Mouse (Mus musculus) stomach, postnatal 0 days (tissue): Measurements from ENCODE around the gene Gm8720. TPM values are rescaled to one million over a fixed set of nuclear protein-coding genes. Genes with fewer than 3 reads are reported as not detected.
"Not testable (repeated sequence)": the region's sequence is repeated elsewhere in the genome, so short reads cannot be mapped to it uniquely, and the experiment has no call there.

ENCODE experiments used
- ATAC-seq: fragments of 200-750 bp; cut with Nextera tagmentation; 2 replicates; pipeline ENCODE4 v1.8.0; 2017; ENCODE audit not compliant: low FRiP score, low TSS enrichment
- DNase-seq: peaks from one replicate; pipeline ENCODE4 v3.0.0-alpha.2; 2016; ENCODE audit warnings: low spot score
- H3K27ac ChIP-seq: fragments of 300-500 bp; sonication (generic); replicated peaks from 2 replicates; pipeline ENCODE4 v1.5.1; 2014; ENCODE audit warnings: mild to moderate bottlenecking, control low read depth
- H3K27me3 ChIP-seq: fragments of 300-500 bp; sonication (generic); 2 replicates; pipeline ENCODE4 v1.6.1; 2014; ENCODE audit warnings: low read length; ENCODE audit not compliant: control insufficient read depth, insufficient read depth
- H3K36me3 ChIP-seq: fragments of 300-500 bp; sonication (generic); 2 replicates; pipeline ENCODE4 v1.6.1; 2014; ENCODE audit warnings: low read length, mixed read lengths; ENCODE audit not compliant: control insufficient read depth, insufficient read depth
- H3K4me1 ChIP-seq: fragments of 300-500 bp; sonication (generic); replicated peaks from 2 replicates; pipeline ENCODE4 v1.6.1; 2014; ENCODE audit warnings: antibody characterized with exemption; ENCODE audit not compliant: control insufficient read depth, insufficient read depth
- H3K4me2 ChIP-seq: fragments of 300-500 bp; sonication (generic); replicated peaks from 2 replicates; pipeline ENCODE4 v1.6.1; 2014; ENCODE audit warnings: low read depth, mild to moderate bottlenecking, control low read depth, moderate library complexity
- H3K4me3 ChIP-seq: fragments of 300-500 bp; sonication (generic); 2 replicates; pipeline ENCODE4 v1.5.1; 2014; ENCODE audit warnings: low read depth, low read length, control low read depth
- H3K9ac ChIP-seq: fragments of 300-500 bp; sonication (generic); 2 replicates; pipeline ENCODE4 v1.6.1; 2014; ENCODE audit warnings: mild to moderate bottlenecking, low read length, control low read depth, mixed read lengths
- H3K9me3 ChIP-seq: fragments of 300-500 bp; sonication (generic); 2 replicates; pipeline ENCODE4 v1.6.1; 2016; ENCODE audit warnings: low read length; ENCODE audit not compliant: control insufficient read depth
- WGBS: fragments of 180-500 bp; shearing (Covaris S2); extraction: QIAGEN DNeasy Blood & Tissue Kit; methylation state at CpG from one replicate; pipeline ENCODE4 v1.1.7; 2014; 5-methylcytosine and 5-hydroxymethylcytosine counted together
- polyA plus RNA-seq: library from polyadenylated mRNA; unstranded; fragments of >200 nt; fragmentation: Nextera tagmentation; extraction: Ambion mirVana; gene quantifications from 2 replicates; pipeline ENCODE4 v1.2.1, GENCODE M21; 2015

Gene Gm8720
- polyA plus RNA-seq, result not detected in 2 replicates

DNA sequence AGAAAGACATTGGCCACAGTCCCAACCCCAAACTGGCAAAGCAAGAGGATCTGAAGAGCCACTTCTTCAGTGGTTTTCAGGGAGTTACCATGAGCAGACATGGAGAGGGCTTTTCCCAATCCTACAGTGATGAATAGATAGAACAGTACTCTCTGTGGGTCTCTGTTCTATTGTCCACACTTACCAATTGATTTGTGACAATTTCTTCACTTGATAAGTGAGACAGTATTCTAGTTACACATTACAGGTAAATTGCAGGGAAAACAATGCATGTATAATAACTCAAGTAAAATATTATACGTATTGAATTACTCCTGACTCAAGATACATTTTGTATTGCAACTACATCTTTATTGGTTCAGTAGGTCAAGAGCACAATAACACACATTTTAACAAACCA, at the start of gene Gm8720:
TSS of gene Gm8720 (minus strand) at position 101 of the 400 bp plus-strand sequence.
- DNase-seq, H3K4me2 ChIP-seq, H3K36me3 ChIP-seq, H3K27ac ChIP-seq, ATAC-seq, H3K4me3 ChIP-seq, H3K4me1 ChIP-seq, H3K27me3 ChIP-seq, H3K9ac ChIP-seq, H3K9me3 ChIP-seq: not testable (repeated sequence)
- no CpG with 5 or more reads among the region's 1 CpGs for WGBS

- not testable (repeated sequence) for ATAC-seq, H3K36me3 ChIP-seq, H3K9me3 ChIP-seq, H3K4me1 ChIP-seq, DNase-seq, H3K4me3 ChIP-seq, H3K9ac ChIP-seq, H3K4me2 ChIP-seq, H3K27ac ChIP-seq, H3K27me3 ChIP-seq
- no CpG with 5 or more reads among the region's 1 CpGs for WGBS
These were observed 12.0 kb downstream of the Gm8720 start, which contains the start of gene Vmn1r163 for GRCm38 (mm10) chr7:23055240-23055639. Vmn1r163 (plus strand) TSS chr7:23055540.

DNA sequence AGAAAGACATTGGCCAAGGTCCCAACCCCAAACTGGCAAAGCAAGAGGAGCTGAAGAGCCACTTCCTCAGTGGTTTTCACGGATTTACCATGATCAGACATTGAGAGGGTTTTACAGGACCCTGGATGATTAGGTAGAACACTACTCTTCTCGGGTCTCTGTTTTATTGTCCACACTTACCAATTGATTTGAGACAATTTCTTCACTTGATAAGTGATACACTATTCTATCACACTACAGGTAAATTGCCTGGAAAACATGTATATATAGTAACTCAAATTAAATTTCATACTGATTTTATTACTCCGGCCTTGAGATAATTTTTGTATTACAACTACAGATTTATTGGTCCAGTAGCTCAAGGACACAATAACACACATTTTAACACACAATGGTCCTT, 47.4 kb downstream of the Gm8720 start, which contains the start of gene Gm4216:
TSS of gene Gm4216 (minus strand) at position 101 of the 400 bp plus-strand sequence.
- H3K36me3 ChIP-seq, DNase-seq, ATAC-seq, H3K4me3 ChIP-seq, H3K4me1 ChIP-seq, H3K4me2 ChIP-seq, H3K9me3 ChIP-seq, H3K9ac ChIP-seq, H3K27me3 ChIP-seq, H3K27ac ChIP-seq: not testable (repeated sequence)
- WGBS, result no CpG with 5 or more reads among the region's 3 CpGs

Other genes with a start within 250 kb of the Gm8720 start
- not detected in 2 replicates for gene Vmn1r159, start 223.9 kb downstream of the Gm8720 start, polyA plus RNA-seq
- gene Vmn1r160, start 196.2 kb downstream of the Gm8720 start, polyA plus RNA-seq, result not detected in 2 replicates
- not detected in 2 replicates for gene Gm4214, start 82.8 kb downstream of the Gm8720 start, polyA plus RNA-seq
- not detected in 2 replicates for gene Gm4216, start 47.5 kb downstream of the Gm8720 start, polyA plus RNA-seq
- not detected in 2 replicates for gene Vmn1r163, start 11.9 kb downstream of the Gm8720 start, polyA plus RNA-seq
- gene Gm10662, start 77.0 kb upstream of the Gm8720 start, polyA plus RNA-seq, result not detected in 2 replicates
- not detected in 2 replicates for gene Vmn1r165, start 149.9 kb upstream of the Gm8720 start, polyA plus RNA-seq
- gene Vmn1r166, start 184.2 kb upstream of the Gm8720 start, polyA plus RNA-seq, result not detected in 2 replicates
- not detected in 2 replicates for gene Gm6902, start 211.4 kb upstream of the Gm8720 start, polyA plus RNA-seq
- gene Nlrp4e, start 233.7 kb upstream of the Gm8720 start, polyA plus RNA-seq, result not detected in 2 replicates